Mouse (Mus musculus): ENCODE data around the gene Ube2f. TPM values are rescaled to one million over a fixed set of nuclear protein-coding genes. Genes with fewer than 3 reads are reported as not detected.

The Ube2f gene
- polyA plus RNA-seq, 1 experiment from 2014 or later, result 87.6 TPM

Other genes with a start within 250 kb of the Ube2f start
- gene Rbm44, start 105.2 kb upstream of the Ube2f start, polyA plus RNA-seq (2016; fragmentation: Nextera tagmentation; extraction: Ambion mirVana), result 0.87 and 1.2 TPM in 2 replicates
- gene Ramp1, start 70.5 kb upstream of the Ube2f start, polyA plus RNA-seq (2016; fragmentation: Nextera tagmentation; extraction: Ambion mirVana), result 0.47 and 0.61 TPM in 2 replicates
- 16.0 and 16.5 TPM in 2 replicates for gene Scly, start 48.0 kb downstream of the Ube2f start, polyA plus RNA-seq (2016; fragmentation: Nextera tagmentation; extraction: Ambion mirVana)
- gene Espnl, start 71.8 kb downstream of the Ube2f start, polyA plus RNA-seq (2016; fragmentation: Nextera tagmentation; extraction: Ambion mirVana), result 0.05 and 0.09 TPM in 2 replicates
- gene Klhl30, start 100.7 kb downstream of the Ube2f start, polyA plus RNA-seq (2016; fragmentation: Nextera tagmentation; extraction: Ambion mirVana), result 0.21 and 0.22 TPM in 2 replicates
- gene Erfe, start 116.1 kb downstream of the Ube2f start, polyA plus RNA-seq (2016; fragmentation: Nextera tagmentation; extraction: Ambion mirVana), result 1.8 and 2.0 TPM in 2 replicates
- 175 and 177 TPM in 2 replicates for gene Ilkap, start 148.5 kb downstream of the Ube2f start, polyA plus RNA-seq (2016; fragmentation: Nextera tagmentation; extraction: Ambion mirVana)
- gene Hes6, start 163.7 kb downstream of the Ube2f start, polyA plus RNA-seq (2016; fragmentation: Nextera tagmentation; extraction: Ambion mirVana), result 136 and 144 TPM in 2 replicates
- 1.3 and 2.0 TPM in 2 replicates for gene Per2, start 209.0 kb downstream of the Ube2f start, polyA plus RNA-seq (2016; fragmentation: Nextera tagmentation; extraction: Ambion mirVana)
- 12.4 and 14.1 TPM in 2 replicates for gene Traf3ip1, start 244.3 kb downstream of the Ube2f start, polyA plus RNA-seq (2016; fragmentation: Nextera tagmentation; extraction: Ambion mirVana)

Measured in embryonic facial prominence, embryonic 10.5 days (tissue).